Mouse (Mus musculus) layer of hippocampus, adult 2 months (tissue): Measurements from ENCODE around the gene Ppargc1a. TPM values are rescaled to one million over a fixed set of nuclear protein-coding genes. Genes with fewer than 3 reads are reported as not detected.
A peak's percentile ranks its signal among the peaks of the same experiment; 100 is the strongest.

ENCODE experiments used
- DNase-seq, 2 experiments: peaks; one replicate each; pipeline ENCODE4 v3.0.0; 2022; ENCODE audit warnings: low spot score in 2 of 2
- H3K27ac ChIP-seq: fragments of 200-600 bp; 2 replicates; pipeline ENCODE4 v1.8.1; 2022
- H3K4me3 ChIP-seq: fragments of 200-600 bp; 2 replicates; pipeline ENCODE4 v1.8.1; 2022; ENCODE audit warnings: mild to moderate bottlenecking
- CTCF ChIP-seq: fragments of 200-600 bp; conservative IDR thresholded peaks from 2 replicates; pipeline ENCODE4 v1.8.1; 2022; ENCODE audit warnings: antibody characterized with exemption, mild to moderate bottlenecking, moderate library complexity
- long read RNA-seq, 2 experiments: library from polyadenylated mRNA; stranded (forward); transcript quantifications; one replicate each; pipeline ENCODE4 v2.0.0; 2021; ENCODE audit warnings: borderline mapping rate in 2 of 2
- total RNA-seq, 2 experiments: library from RNA; stranded (reverse); gene quantifications; 2 replicates each; pipeline ENCODE4 v1.2.3; 2021

The Ppargc1a gene
- 10 to 100 TPM; 40.9 to 41.8 TPM for total RNA-seq
- long read RNA-seq, experiment 1, full-length matches to known transcripts, result 2 of 12 reads
- long read RNA-seq, experiment 1, partial matches to known transcripts, result 6 of 12 reads
- long read RNA-seq, experiment 1, other reads (novel, unspliced or antisense), result 4 of 12 reads
- long read RNA-seq, experiment 2, full-length matches to known transcripts, result 3 of 24 reads
- long read RNA-seq, experiment 2, partial matches to known transcripts, result 15 of 24 reads
- long read RNA-seq, experiment 2, other reads (novel, unspliced or antisense), result 6 of 24 reads

GRCm38 (mm10) chr5:51567659-51568058, at the start of gene Ppargc1a:
Gene Ppargc1a, minus strand, starts transcription at chr5:51567726.
- Histone ChIP-seq H3K4me3 (no peak within 1 kb of the TSS; the same call in 1 of the 2 replicates), H3K27ac (peak within 1 kb of the TSS; percentile 77)
- no peak for TF ChIP-seq CTCF
- DNase-seq, result no peak

- no peak overlapping the region for H3K27ac ChIP-seq
- no peak for DNase-seq
- no peak overlapping the region for H3K4me3 ChIP-seq
- TF ChIP-seq CTCF, result no peak
Measured at GRCm38 (mm10) chr5:51616877-51617276, 49.4 kb upstream of the Ppargc1a start.

- Histone ChIP-seq H3K4me3 (no peak overlapping the region), H3K27ac (no peak overlapping the region)
- no peak for TF ChIP-seq CTCF
- DNase-seq, result no peak
Measured at GRCm38 (mm10) chr5:51612049-51612448, 44.5 kb upstream of the Ppargc1a start.

- no peak for DNase-seq
- no peak for TF ChIP-seq CTCF
- no peak overlapping the region for H3K27ac ChIP-seq
- no peak overlapping the region for H3K4me3 ChIP-seq
Measured at GRCm38 (mm10) chr5:51607686-51608480, 40.4 kb upstream of the Ppargc1a start.

- TF ChIP-seq CTCF, result no peak
- DNase-seq, result no peak
- Histone ChIP-seq H3K4me3 (no peak overlapping the region), H3K27ac (no peak overlapping the region)
Measured at GRCm38 (mm10) chr5:51599549-51599948, 32.0 kb upstream of the Ppargc1a start.

GRCm38 (mm10) chr5:51595644-51596043, 28.1 kb upstream of the Ppargc1a start:
- no peak overlapping the region for H3K4me3 ChIP-seq
- no peak overlapping the region for H3K27ac ChIP-seq
- no peak for DNase-seq
- TF ChIP-seq CTCF, result no peak

- TF ChIP-seq CTCF, result no peak
- no peak overlapping the region for H3K27ac ChIP-seq
- DNase-seq, result no peak
- H3K4me3 ChIP-seq, result no peak overlapping the region
Measured at GRCm38 (mm10) chr5:51592206-51592605, 24.7 kb upstream of the Ppargc1a start.

GRCm38 (mm10) chr5:51591537-51592154, 24.1 kb upstream of the Ppargc1a start:
- TF ChIP-seq CTCF, result no peak
- no peak overlapping the region for H3K4me3 ChIP-seq
- DNase-seq, result no peak
- H3K27ac ChIP-seq, result no peak overlapping the region

GRCm38 (mm10) chr5:51586187-51586586, 18.7 kb upstream of the Ppargc1a start:
- Histone ChIP-seq H3K27ac (no peak overlapping the region), H3K4me3 (no peak overlapping the region)
- no peak for DNase-seq
- TF ChIP-seq CTCF, result no peak

GRCm38 (mm10) chr5:51584987-51585386, 17.5 kb upstream of the Ppargc1a start:
- no peak for TF ChIP-seq CTCF
- H3K27ac ChIP-seq, result no peak overlapping the region
- no peak for DNase-seq
- no peak overlapping the region for H3K4me3 ChIP-seq

GRCm38 (mm10) chr5:51584186-51584585, 16.7 kb upstream of the Ppargc1a start:
- DNase-seq, result no peak
- TF ChIP-seq CTCF, result no peak

GRCm38 (mm10) chr5:51583632-51584031, 16.1 kb upstream of the Ppargc1a start:
- no peak for DNase-seq

More at GRCm38 (mm10) chr5:51584186-51584585, 16.7 kb upstream of the Ppargc1a start:
- Histone ChIP-seq H3K27ac (no peak overlapping the region), H3K4me3 (no peak overlapping the region)

GRCm38 (mm10) chr5:51583030-51583429, 15.5 kb upstream of the Ppargc1a start:
- Histone ChIP-seq H3K27ac (no peak overlapping the region), H3K4me3 (no peak overlapping the region)
- DNase-seq, result no peak
- no peak for TF ChIP-seq CTCF

More at GRCm38 (mm10) chr5:51583632-51584031, 16.1 kb upstream of the Ppargc1a start:
- H3K27ac ChIP-seq, result no peak overlapping the region
- no peak for TF ChIP-seq CTCF
- H3K4me3 ChIP-seq, result no peak overlapping the region
